Mouse (Mus musculus): ENCODE data around the gene Slc30a3.
A peak's percentile ranks its signal among the peaks of the same experiment; 100 is the strongest.
"Not testable (repeated sequence)": the region's sequence is repeated elsewhere in the genome, so short reads cannot be mapped to it uniquely, and the experiment has no call there.

Slc30a3 gene

GRCm38 (mm10) chr5:31093151-31094041 lies 14.6 kb downstream of the Slc30a3 start:
- DNase-seq, result peak; percentile 74

- peak; percentile 15 for DNase-seq
Measured at GRCm38 (mm10) chr5:31092231-31092975, 15.6 kb downstream of the Slc30a3 start.

DNA sequence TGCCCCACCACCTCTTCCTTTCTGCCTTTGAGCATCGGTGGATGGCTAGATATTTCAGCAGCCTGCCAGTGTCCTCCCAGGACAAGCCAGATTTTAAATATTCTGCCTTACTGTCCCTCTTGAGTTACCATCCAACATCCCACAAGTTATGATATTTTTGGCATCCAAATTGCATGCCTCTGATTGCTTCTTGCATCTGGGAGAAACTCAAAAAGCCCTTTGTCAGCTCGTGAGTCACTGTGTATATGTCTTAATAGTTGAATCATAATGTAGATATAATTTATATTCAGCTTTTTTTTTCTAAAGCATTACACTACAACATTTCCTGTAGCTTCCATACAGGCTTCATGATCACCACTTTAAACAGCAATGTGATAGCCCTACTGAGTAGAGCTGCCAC lies 20.9 kb downstream of the Slc30a3 start:
- DNase-seq, result no peak

GRCm38 (mm10) chr5:31086606-31087005 lies 21.4 kb downstream of the Slc30a3 start:
- peak; percentile 23 for DNase-seq

DNA sequence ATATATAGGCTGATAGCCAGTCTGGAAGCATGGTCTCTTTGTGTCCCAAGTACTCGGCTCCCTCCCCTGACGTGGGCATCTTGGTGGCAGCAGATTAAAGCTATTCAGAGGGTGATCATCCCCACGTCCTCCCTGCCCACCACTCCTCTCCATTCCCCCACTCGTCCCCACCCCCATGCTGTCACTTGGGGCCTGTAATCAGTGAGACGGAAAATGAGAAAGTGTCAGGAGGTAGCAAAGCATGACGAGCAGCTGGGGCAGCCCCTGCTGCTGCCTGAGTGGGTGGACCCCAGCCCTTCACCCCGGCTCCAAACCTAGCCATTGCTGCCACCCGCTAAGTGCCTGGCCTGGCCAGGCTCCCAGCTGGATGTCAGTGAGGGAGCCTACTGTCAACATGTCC lies 24.1 kb downstream of the Slc30a3 start:
- peak; percentile 73 for DNase-seq

DNA sequence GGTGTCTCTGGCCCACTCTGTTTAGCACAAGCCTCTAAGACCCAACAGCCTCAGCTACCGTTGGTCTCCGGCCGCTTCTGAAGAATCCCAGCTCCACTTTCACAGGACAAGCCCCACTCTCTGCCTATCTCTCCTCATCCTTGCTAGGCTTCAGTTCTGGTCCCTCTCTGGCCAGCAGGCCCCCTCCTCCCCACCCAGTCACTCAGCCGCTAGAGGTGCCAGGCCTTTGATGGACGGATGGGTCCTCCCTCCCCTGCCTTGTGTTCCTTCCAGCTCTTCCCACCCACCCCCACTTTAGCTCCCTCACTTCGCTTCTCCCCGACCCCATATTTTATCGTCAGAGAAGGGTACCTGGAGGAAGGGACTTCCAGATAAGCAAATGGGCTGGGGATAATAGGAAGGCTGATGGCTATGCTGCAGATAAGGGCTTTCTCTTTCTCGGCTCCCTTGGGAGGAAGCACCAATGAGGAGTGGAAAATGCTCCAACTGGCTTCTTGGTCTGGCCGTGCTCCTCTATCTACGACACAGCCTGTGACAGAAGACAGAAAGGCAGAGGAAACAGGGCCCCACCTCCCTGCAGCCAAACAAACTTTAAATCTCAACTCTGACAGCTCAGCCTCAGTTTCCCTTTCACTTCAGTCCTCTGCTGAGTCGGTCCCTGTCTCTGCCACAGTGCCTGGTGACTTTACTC lies 25.0 kb downstream of the Slc30a3 start:
- no peak for DNase-seq

DNA sequence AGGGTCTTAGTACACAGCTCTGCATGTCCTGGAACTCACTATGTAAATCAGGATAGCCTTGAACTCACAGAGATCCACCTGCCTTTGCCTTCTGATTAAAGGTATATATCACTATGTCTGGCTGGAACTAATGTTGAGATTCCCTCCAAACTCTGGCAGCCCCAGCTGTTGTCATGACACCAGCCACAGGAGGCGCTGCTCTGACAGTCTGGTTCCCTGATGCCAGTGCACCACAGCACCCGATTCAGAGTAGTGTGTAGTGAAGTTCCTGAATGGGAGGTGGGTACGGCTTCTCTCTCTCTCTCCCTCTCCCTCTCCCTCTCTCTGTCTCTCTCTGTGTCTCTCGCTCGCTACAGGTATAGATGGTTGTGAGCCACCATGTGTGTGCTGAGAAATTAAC lies 25.7 kb downstream of the Slc30a3 start:
- DNase-seq, result peak; percentile 73

DNA sequence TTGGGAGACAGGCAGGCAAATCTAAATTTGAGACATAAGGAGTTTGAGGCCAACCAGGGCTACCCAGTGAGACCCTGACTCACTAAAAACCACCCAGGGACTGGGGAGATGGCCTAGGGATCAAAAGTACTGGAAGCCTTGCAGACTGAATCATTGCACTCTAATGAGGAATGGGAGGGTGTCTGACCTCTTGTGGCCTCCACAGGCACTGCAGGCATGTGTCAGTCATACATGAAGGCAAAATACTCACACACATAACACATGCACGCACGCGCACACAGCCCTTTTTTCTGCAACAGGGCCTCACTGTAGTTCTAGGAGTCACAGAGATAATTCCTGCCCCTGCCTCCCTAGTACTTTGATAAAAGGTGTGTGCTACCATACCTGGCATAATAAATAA lies 26.7 kb downstream of the Slc30a3 start:
- DNase-seq, result peak; percentile 69

- no peak for DNase-seq
Measured at GRCm38 (mm10) chr5:31080795-31081164, 27.3 kb downstream of the Slc30a3 start.

DNA sequence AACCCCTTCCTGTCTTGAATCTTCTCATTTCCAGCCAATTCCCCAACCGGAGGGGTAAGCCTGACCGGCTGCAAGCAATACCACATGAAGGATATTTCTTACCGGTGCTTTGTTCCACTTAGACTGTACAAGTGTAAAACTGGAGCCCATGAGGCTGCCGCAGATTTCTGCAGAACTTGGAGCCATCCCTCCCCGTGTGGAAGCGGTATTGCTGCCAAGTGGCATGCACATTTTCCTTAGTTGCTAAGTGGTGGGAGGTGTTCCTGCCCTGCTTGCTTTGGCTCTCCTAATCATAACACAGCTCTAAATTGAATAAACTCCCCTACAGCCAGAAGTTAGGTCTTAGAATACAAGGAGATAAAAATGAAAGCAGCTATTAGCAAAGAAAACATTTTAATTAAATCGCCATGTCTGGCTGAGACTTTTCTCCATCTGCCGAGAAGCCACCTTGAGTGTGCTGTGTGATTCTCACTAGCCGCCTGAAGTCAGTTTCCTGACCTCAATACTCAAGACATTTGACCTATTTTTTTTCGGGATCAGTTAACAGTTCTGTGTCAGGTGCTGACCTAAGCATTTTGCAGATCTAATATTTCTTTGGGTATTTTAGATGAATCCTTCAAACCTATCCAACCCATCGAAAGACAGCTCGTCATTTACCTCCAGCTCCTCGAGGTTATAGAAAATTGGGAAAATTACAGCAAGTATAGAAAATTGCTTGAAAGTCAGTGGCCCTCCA lies 27.8 kb downstream of the Slc30a3 start:
- no peak for DNase-seq

- no peak for DNase-seq
Measured at GRCm38 (mm10) chr5:31076346-31076745, 31.7 kb downstream of the Slc30a3 start.

DNA sequence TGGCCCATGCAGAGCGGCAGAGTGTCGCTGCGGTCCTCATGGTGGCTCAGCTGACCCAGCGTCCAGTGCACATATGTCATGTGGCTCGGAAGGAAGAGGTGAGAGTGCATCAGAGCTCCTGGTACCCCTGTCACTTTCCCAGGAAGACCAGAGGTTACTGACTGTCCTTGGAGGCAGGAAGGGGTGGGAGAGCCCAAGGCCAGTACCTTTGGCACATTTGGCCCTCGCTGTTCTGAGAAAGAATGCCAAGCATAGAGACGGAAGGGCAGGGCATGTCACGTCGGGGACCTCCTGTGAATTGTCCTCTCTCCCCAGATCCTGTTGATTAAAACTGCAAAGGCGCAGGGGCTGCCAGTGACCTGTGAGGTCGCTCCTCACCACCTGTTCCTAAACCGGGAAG lies 34.9 kb downstream of the Slc30a3 start:
- DNase-seq, result no peak

DNA sequence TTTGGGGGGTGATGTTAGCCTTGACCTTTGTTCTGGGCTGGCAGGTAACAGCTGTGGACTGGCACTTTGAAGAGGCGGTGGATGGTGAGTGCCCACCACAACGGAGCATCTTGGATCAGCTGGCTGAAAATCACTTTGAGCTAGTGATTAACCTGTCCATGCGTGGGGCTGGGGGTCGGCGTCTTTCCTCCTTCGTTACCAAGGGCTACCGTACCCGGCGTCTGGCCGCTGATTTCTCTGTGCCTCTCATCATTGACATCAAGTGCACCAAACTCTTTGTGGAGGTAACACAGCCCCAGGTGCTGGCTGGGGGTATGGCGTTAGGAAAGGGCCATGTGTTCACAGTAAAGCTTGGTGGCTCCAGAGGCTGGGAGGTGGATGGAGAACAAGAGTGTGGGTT lies 36.2 kb downstream of the Slc30a3 start:
- DNase-seq, result no peak

DNA sequence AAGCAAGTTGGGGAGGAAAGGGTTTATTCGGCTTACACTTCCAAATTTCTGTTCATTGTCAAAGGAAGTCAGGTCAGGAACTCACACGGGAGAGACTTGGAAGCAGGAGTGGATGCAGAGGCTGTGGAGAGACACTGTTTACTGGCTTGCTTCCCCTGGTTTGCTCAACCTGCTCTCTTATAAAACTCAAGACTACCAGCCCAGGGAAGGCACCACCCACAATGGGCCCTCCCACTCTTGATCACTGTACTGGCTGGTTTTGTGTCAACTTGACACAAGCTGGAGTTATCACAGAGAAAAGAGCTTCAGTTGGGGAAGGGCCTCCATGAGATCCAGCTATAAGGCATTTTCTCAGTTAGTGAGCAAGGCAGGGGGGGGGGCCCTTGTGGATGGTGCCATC lies 37.0 kb downstream of the Slc30a3 start:
- DNase-seq, result no peak

- DNase-seq, result no peak
Measured at GRCm38 (mm10) chr5:31069810-31070209, 38.2 kb downstream of the Slc30a3 start.

DNA sequence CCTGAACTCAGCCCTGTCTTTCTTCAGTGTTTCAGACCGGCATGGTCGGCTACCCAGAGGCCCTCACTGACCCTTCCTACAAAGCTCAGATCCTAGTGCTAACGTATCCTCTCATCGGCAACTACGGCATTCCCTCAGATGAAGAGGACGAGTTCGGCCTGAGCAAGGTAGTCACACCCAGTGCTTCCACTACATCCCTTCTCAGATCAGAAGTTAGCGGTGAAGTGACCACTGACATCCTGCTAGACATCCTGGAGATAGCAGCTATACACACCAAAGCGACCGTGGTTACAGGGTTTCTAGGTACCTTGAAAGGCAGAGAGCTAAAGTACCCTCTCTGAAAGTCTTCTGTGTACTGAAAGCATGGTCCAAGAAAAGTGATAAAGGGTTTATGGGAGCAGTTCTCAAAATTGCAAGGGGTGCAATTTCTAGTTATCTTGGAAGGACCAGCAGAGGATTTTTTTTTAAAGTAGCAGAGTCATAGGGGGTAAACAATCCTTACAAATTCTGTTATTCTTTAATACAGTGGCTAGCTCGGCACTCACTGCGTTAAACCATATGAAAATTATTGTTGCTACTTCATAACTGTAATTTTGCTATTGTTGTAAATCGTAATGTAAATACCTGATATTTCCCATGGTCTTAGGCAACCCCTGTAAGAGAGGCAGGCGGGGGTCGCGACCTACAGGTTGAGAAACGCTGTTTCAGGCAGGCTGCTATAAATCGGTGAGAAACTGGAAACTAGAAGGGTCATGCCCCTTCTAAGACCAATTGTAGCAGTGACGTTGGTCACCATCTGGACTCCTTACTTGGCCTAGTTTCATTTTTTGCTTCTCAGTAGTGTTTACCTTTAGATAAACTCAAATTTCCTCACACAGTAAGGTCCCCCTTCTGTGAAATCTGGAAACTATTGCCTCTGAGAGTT lies 52.6 kb downstream of the Slc30a3 start:
- peak; percentile 6 for DNase-seq

GRCm38 (mm10) chr5:31054261-31055215 lies 53.5 kb downstream of the Slc30a3 start, which contains the start of gene Cad:
Cad (plus strand) TSS chr5:31054780.
- DNase-seq, result peak; percentile 94

DNA sequence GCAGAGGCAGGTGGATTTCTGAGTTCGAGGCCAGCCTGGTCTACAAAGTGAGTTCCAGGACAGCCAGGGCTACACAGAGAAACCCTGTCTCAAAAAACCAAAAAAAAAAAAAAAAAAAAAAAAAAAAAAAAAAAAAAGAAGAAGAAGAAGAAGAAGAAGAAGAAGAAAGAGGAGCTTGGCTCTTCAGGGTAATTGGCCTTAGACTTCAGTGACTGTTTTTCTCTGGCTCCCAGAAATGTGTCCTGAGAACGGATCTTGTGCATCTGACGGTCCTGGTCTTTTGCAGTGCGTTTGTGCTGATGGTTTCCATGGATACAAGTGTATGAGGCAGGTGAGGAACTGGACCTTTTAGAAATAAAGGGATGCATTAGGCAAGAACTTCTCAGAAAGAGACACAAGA lies 54.3 kb downstream of the Slc30a3 start:
- not testable (repeated sequence) for DNase-seq

DNA sequence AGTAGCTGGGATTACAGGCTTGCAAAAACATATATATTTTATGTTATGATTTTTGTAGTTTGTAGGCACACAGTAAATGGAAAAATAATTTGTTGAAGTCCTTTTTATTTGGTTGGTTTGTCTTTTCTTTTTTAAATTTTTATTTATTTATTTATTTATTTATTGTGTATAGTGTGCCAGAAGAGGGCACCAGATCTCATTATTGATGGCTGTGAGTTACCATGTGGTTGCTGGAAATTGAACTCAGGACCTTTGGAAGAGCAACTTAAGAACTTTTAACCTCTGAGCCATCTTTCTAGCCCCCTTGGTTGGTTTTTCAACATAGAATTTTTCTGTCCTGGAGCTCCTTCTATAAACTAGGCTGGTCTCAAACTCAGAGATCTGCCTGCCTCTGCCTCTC lies 57.6 kb downstream of the Slc30a3 start:
- DNase-seq, result peak; percentile 4
